Mouse (Mus musculus) heart, postnatal 0 days (tissue): ENCODE measurements around the gene Psmc2. TPM values are rescaled to one million over a fixed set of nuclear protein-coding genes. Genes with fewer than 3 reads are reported as not detected.

Source experiments
- ATAC-seq: fragments of 200-750 bp; cut with Nextera tagmentation; 2 replicates; pipeline ENCODE4 v1.8.0; 2017; ENCODE audit warnings: low read depth, moderate number of reproducible peaks, moderate library complexity; ENCODE audit not compliant: insufficient read depth
- DNase-seq: peaks from one replicate; pipeline ENCODE4 v3.0.0-alpha.2; 2016; ENCODE audit warnings: low spot score
- H3K27ac ChIP-seq: fragments of 300-500 bp; sonication (generic); 2 replicates; pipeline ENCODE4 v1.5.1; 2014; ENCODE audit warnings: low read depth, mild to moderate bottlenecking
- H3K27me3 ChIP-seq: fragments of 300-500 bp; sonication (generic); 2 replicates; pipeline ENCODE4 v1.6.1; 2014; ENCODE audit warnings: low read length, mixed read lengths; ENCODE audit not compliant: control insufficient read depth, insufficient read depth
- H3K36me3 ChIP-seq: fragments of 300-500 bp; sonication (generic); replicated peaks from 2 replicates; pipeline ENCODE4 v1.6.1; 2014; ENCODE audit warnings: low read length, mixed read lengths; ENCODE audit not compliant: control insufficient read depth, insufficient read depth
- H3K4me1 ChIP-seq: fragments of 300-500 bp; sonication (generic); 2 replicates; pipeline ENCODE4 v1.6.1; 2014; ENCODE audit warnings: antibody characterized with exemption; ENCODE audit not compliant: control insufficient read depth, insufficient read depth
- H3K4me2 ChIP-seq: fragments of 300-500 bp; sonication (generic); 2 replicates; pipeline ENCODE4 v1.6.1; 2014; ENCODE audit warnings: low read depth, mild to moderate bottlenecking, low read length, moderate library complexity
- H3K4me3 ChIP-seq: fragments of 300-500 bp; sonication (generic); 2 replicates; pipeline ENCODE4 v1.5.1; 2014; ENCODE audit warnings: low read depth, low read length
- H3K9ac ChIP-seq: fragments of 300-500 bp; sonication (generic); replicated peaks from 2 replicates; pipeline ENCODE4 v1.6.1; 2014; ENCODE audit warnings: low read depth, low read length, mixed read lengths
- H3K9me3 ChIP-seq: fragments of 300-500 bp; sonication (generic); replicated peaks from 2 replicates; pipeline ENCODE4 v1.6.1; 2016; ENCODE audit warnings: low read length; ENCODE audit not compliant: control insufficient read depth
- CTCF ChIP-seq: IDR thresholded peaks from 2 replicates; pipeline ENCODE4 v1.5.1; 2016; ENCODE audit warnings: antibody characterized with exemption, control low read depth, low read depth
- EP300 ChIP-seq: IDR thresholded peaks from 2 replicates; pipeline ENCODE4 v1.6.1; 2016; ENCODE audit warnings: antibody characterized with exemption, low read depth
- WGBS: fragments of 180-500 bp; shearing (Covaris S2); extraction: QIAGEN DNeasy Blood & Tissue Kit; methylation state at CpG from one replicate; pipeline ENCODE4 v1.1.7; 2014; 5-methylcytosine and 5-hydroxymethylcytosine counted together
- polyA plus RNA-seq: library from polyadenylated mRNA; unstranded; fragments of >200 nt; fragmentation: Nextera tagmentation; extraction: Ambion mirVana; gene quantifications from 2 replicates; pipeline ENCODE4 v1.2.1, GENCODE M21; 2015
- total RNA-seq: library from RNA; depleted of rRNA; stranded (reverse); fragments of >200 nt; gene quantifications from 2 replicates; pipeline ENCODE4 v1.2.3, GENCODE M21; 2014; ENCODE audit warnings: low replicate concordance

Gene Psmc2
- total and polyA plus RNA-seq, 2 experiments from 2014 or later, result 32.7 to 152 TPM

DNA sequence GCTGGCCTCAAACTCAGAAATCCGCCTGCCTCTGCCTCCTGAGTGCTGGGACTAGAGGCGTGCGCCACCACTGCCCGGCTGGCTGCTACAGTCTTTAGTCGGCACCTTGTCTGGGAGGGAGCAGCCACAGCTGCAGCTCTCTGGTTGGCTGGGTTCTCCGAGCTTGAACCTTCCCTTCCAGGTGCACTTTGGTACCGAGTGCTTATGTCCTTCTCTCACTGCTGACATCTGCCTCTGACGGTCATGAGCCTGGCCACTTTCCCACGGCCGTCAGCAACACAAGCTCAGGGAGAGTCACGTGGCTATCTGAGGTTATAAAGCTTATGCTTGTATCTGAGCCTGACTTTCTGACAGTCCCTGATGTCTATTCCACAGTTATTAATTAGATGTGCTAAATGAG lies 46.0 kb upstream of the Psmc2 start:
- DNase-seq (no peak), ATAC-seq (no peak)
- Histone ChIP-seq H3K4me1 (peaks cover 7% of the 10 kb centered on the region), H3K4me3 (no peak overlapping the region), H3K27me3 (no peaks in the 10 kb centered on the region), H3K27ac (no peak overlapping the region), H3K9me3 (no peaks in the 10 kb centered on the region), H3K4me2 (no peak overlapping the region), H3K9ac (no peak overlapping the region), H3K36me3 (peaks cover 52% of the 10 kb centered on the region)
- TF ChIP-seq EP300, result no peak
- TF ChIP-seq CTCF, result no peak
- 76% methylated on average over 10 of the region's 11 CpGs for WGBS

DNA sequence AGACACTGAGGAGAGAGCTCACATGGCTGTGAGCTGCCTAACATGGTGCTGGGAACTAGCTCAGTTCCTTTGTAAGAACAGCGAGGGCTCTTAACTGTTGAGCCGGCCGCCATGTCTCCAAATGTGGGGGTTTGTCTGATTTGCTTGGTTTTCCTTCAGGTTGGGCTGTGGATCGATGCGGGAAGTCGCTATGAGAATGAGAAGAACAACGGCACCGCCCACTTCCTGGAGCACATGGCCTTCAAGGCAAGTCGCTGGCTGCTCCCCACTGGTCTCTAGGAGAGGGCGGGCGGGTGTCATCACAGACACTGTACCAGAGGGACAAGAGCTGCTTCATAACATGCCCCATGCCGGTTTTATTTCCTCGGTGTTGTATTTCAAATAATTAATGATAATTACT lies 45.2 kb upstream of the Psmc2 start:
- WGBS, result 78% methylated on average over 13 of the region's 13 CpGs
- peaks cover 7% of the 10 kb centered on the region for H3K4me1 ChIP-seq
- H3K27ac ChIP-seq, result no peak overlapping the region
- H3K4me2 ChIP-seq, result no peak overlapping the region
- no peak for TF ChIP-seq EP300
- TF ChIP-seq CTCF, result no peak
- no peak for DNase-seq
- H3K9me3 ChIP-seq, result no peaks in the 10 kb centered on the region
- no peak overlapping the region for H3K9ac ChIP-seq
- peaks cover 60% of the 10 kb centered on the region for H3K36me3 ChIP-seq
- no peak for ATAC-seq
- H3K27me3 ChIP-seq, result no peaks in the 10 kb centered on the region
- no peak overlapping the region for H3K4me3 ChIP-seq

DNA sequence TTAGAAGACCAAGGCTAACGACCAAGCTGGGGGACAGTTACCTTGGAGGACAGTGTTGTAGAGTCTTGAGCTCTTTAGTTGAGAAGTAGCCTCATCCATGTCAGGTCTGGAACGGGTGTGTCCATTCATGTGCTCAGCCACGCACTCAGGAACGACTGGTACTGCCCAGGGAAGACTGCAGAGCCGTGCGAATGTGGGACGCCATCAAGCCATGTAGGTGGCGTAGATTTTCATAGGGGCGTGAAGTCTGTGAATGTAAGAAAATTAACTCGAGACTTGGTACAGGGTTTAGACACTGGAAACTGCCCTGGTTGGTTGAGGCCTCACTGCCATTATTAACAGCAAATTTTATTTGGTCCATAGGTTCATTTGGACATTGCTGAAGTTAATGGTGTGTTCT lies 41.5 kb upstream of the Psmc2 start:
- Histone ChIP-seq H3K9ac (no peak overlapping the region), H3K36me3 (peaks cover 97% of the 10 kb centered on the region), H3K9me3 (no peaks in the 10 kb centered on the region), H3K4me2 (no peak overlapping the region), H3K4me1 (no peaks in the 10 kb centered on the region), H3K27ac (no peak overlapping the region), H3K4me3 (no peak overlapping the region), H3K27me3 (no peaks in the 10 kb centered on the region)
- ATAC-seq (no peak), DNase-seq (no peak)
- 93% methylated on average over 10 of the region's 10 CpGs for WGBS
- no peak for TF ChIP-seq EP300
- no peak for TF ChIP-seq CTCF

DNA sequence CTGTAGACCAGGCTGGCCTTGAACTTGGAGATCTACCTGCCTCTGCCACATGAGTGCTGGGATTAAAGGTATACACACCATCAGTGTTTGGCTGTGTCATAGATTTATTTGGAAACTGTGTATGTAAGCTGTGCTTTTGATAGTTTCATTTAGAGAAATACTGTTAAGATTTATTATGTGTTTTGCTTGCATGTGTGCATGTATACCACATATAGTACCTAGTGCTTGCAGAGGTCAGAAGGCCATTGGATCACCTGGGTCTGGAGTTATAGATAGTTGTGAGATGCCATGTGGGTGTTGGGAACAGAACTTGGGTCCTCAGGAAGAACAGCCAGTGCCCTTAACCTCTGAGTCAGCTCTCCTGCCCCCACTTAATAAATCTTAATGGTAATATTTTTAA lies 40.4 kb upstream of the Psmc2 start:
- Histone ChIP-seq H3K4me1 (no peaks in the 10 kb centered on the region), H3K9ac (no peak overlapping the region), H3K27ac (no peak overlapping the region), H3K4me3 (no peak overlapping the region), H3K9me3 (no peaks in the 10 kb centered on the region), H3K27me3 (no peaks in the 10 kb centered on the region), H3K36me3 (peaks cover 98% of the 10 kb centered on the region), H3K4me2 (no peak overlapping the region)
- no peak for ATAC-seq
- TF ChIP-seq CTCF, result no peak
- TF ChIP-seq EP300, result no peak
- no peak for DNase-seq

DNA sequence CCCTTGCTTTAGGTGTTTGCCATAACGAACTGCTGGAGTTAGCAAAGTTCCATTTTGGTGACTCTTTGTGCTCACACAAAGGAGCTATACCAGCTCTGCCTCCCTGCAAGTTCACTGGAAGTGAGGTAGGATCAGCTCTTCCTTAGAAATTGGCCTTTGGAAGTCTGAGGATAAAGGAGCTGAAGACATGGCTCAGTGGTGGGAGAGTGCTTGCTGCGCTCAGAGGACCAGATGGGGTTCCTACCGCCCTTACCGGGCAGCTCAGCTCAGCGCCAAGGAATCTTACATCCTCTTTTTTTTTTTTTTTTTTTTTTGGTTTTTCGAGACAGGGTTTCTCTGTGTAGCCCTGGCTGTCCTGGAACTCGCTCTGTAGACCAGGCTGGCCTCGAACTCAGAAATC lies 39.1 kb upstream of the Psmc2 start:
- Histone ChIP-seq H3K9me3 (no peaks in the 10 kb centered on the region), H3K27me3 (no peaks in the 10 kb centered on the region), H3K27ac (no peak overlapping the region), H3K4me1 (no peaks in the 10 kb centered on the region), H3K36me3 (peaks cover 88% of the 10 kb centered on the region), H3K9ac (no peak overlapping the region), H3K4me2 (no peak overlapping the region), H3K4me3 (no peak overlapping the region)
- DNase-seq (no peak), ATAC-seq (no peak)
- no peak for TF ChIP-seq EP300
- TF ChIP-seq CTCF, result no peak
- 98% methylated on average over 6 of the region's 8 CpGs for WGBS

DNA sequence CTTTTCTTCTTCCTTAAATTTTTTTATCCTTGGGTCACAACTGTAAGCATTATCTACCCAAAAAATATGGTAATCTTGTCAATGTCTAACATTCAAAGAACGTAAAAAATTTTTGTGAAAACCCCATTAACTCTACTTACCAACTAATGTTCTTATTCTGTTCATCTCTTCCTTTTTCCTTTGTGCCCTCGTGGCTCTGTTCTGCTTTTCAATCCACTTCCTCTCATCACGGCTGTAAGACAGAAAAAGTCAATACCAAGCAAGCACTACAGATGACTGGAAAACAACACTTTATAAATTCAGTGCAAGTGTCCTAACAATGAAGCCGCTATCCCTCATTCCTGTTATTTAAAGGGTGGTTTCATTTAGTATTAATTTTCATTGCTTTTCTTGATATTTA lies 16.6 kb upstream of the Psmc2 start:
- no peak overlapping the region for H3K4me3 ChIP-seq
- H3K9ac ChIP-seq, result no peak overlapping the region
- no peaks in the 10 kb centered on the region for H3K4me1 ChIP-seq
- H3K9me3 ChIP-seq, result no peaks in the 10 kb centered on the region
- peaks cover 64% of the 10 kb centered on the region for H3K36me3 ChIP-seq
- no peaks in the 10 kb centered on the region for H3K27me3 ChIP-seq
- H3K4me2 ChIP-seq, result no peak overlapping the region
- ATAC-seq, result no peak
- H3K27ac ChIP-seq, result no peak overlapping the region
- no peak for TF ChIP-seq EP300
- no peak for TF ChIP-seq CTCF
- 87% methylated on average over 4 of the region's 4 CpGs for WGBS
- DNase-seq, result no peak
